In the genomic region with DNA sequence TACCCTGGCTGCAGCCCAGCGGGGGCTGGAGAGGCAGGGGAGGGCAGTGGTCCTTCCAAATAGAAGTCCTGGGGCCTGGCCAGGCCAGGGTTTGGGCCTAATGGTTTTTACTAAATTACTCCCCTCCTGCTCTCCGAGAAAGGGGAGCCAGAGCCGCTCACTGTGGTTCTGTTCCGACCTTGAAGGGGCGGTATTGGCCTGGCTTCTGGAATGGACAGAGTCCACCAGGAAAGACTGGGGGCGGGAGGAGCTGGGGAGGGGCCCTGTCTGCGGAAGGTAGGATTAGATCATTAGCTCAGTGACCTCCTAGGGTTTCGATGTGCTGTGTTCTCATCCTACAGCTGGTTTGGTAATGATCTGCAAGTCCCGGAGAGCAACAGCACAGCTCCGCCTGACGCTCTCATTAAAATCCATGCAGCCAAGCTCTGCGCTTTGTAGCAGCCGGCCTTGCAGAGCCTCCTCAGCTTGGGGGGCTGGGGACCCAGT, we compare ENCODE assay signal across 8 mouse cellular contexts. TPM values are rescaled to one million over a fixed set of nuclear protein-coding genes. Genes with fewer than 3 reads are reported as not detected.
DNase-seq lines count a peak whose midpoint lies in the region; ATAC-seq lines count a peak whose summit lies in the region.

No protein-coding gene starts in this region.

- peak overlapping the region; percentile 2; the same call in 1 of the 2 replicates for H3K4me2 ChIP-seq in hindbrain, embryonic 12.5 days (replicated peaks)
- peak overlapping the region; percentile 38 for H3K4me2 ChIP-seq in limb, embryonic 13.5 days (replicated peaks)

- peaks cover 55% of the 10 kb centered on the region for H3K4me1 ChIP-seq in hindbrain, embryonic 12.5 days
- H3K4me1 ChIP-seq in limb, embryonic 13.5 days: peaks cover 66% of the 10 kb centered on the region

- peak; percentile 23 for DNase-seq in cerebellum, adult 11-12 months
- no peak for DNase-seq in cerebellum, postnatal 36 days
- peak; percentile 43 for DNase-seq in brain, adult 2 months (ENCODE audit: low read depth, low spot score)
- peak; percentile 75 for DNase-seq in testis, postnatal 10 days (ENCODE audit: low spot score)
- DNase-seq in spleen, adult 18-20 months: no peak
- DNase-seq in layer of hippocampus, postnatal 36 days: no peak

- WGBS in hindbrain, embryonic 12.5 days: 19% methylated on average over 13 of the region's 13 CpGs
- WGBS in limb, embryonic 13.5 days: 11% methylated on average over 13 of the region's 13 CpGs

- peak; percentile 16; the same call in 1 of the 2 replicates for ATAC-seq in hindbrain, embryonic 12.5 days (ENCODE audit: low FRiP score)
- peak; percentile 72 for ATAC-seq in limb, embryonic 13.5 days (ENCODE audit: low FRiP score, low read depth)

- no peak overlapping the region for H3K9ac ChIP-seq in hindbrain, embryonic 12.5 days
- H3K9ac ChIP-seq in limb, embryonic 13.5 days: peak overlapping the region; percentile 48

- H3K36me3 ChIP-seq in hindbrain, embryonic 12.5 days: peaks cover 30% of the 10 kb centered on the region
- peaks cover 40% of the 10 kb centered on the region for H3K36me3 ChIP-seq in limb, embryonic 13.5 days

- peak overlapping the region; percentile 76 for H3K27ac ChIP-seq in hindbrain, embryonic 12.5 days
- H3K27ac ChIP-seq in limb, embryonic 13.5 days: peak overlapping the region; percentile 93

- 0 out of 2 replicates have a peak, but pooled peaks cover 3% of the 10 kb centered on the region for H3K27me3 ChIP-seq in hindbrain, embryonic 12.5 days
- H3K27me3 ChIP-seq in limb, embryonic 13.5 days: no peaks in the 10 kb centered on the region

- no peaks in the 10 kb centered on the region for H3K9me3 ChIP-seq in hindbrain, embryonic 12.5 days (replicated peaks)
- no peaks in the 10 kb centered on the region for H3K9me3 ChIP-seq in limb, embryonic 13.5 days

- H3K4me3 ChIP-seq in hindbrain, embryonic 12.5 days: no peak overlapping the region
- H3K4me3 ChIP-seq in limb, embryonic 13.5 days: no peak overlapping the region

RNA-seq across cellular contexts. Expression of gene Cd164l2, which starts 14.1 kb away (rescaled TPM):
- polyA plus RNA-seq in hindbrain, embryonic 12.5 days (2016; fragmentation: Nextera tagmentation; extraction: Ambion mirVana): 2.0 and 2.3 TPM in 2 replicates
- polyA plus RNA-seq in limb, embryonic 13.5 days (2015; fragmentation: Nextera tagmentation; extraction: Ambion mirVana): 2.8 and 5.9 TPM in 2 replicates
- total RNA-seq in layer of hippocampus, postnatal 36 days (2021): 1 to 10 TPM; 3.7 to 5.8 TPM

RNA-seq across cellular contexts. Expression of gene Gpr3, which starts 14.5 kb away (rescaled TPM):
- 0.08 and 0.35 TPM in 2 replicates for polyA plus RNA-seq in hindbrain, embryonic 12.5 days (2016; fragmentation: Nextera tagmentation; extraction: Ambion mirVana)
- 0.32 and 0.38 TPM in 2 replicates for polyA plus RNA-seq in limb, embryonic 13.5 days (2015; fragmentation: Nextera tagmentation; extraction: Ambion mirVana)
- total RNA-seq in layer of hippocampus, postnatal 36 days (2021): 1 to 10 TPM; 6.8 to 7.3 TPM

RNA-seq across cellular contexts. Expression of gene Map3k6, which starts 42.8 kb away (rescaled TPM):
- 1.9 and 2.3 TPM in 2 replicates for polyA plus RNA-seq in hindbrain, embryonic 12.5 days (2016; fragmentation: Nextera tagmentation; extraction: Ambion mirVana)
- 2.4 and 2.6 TPM in 2 replicates for polyA plus RNA-seq in limb, embryonic 13.5 days (2015; fragmentation: Nextera tagmentation; extraction: Ambion mirVana)
- total RNA-seq in layer of hippocampus, postnatal 36 days (2021): 1 to 10 TPM; 3.9 to 5.9 TPM

Comparison
In these comparisons a context has a peak if more than half of its experiments do, and no peak if none do; other contexts are left out.
1. DNase-seq: peak in cerebellum, adult 11-12 months (single experiment), brain, adult 2 months (single experiment) and testis, postnatal 10 days (single experiment); none in cerebellum, postnatal 36 days (0 of 2), spleen, adult 18-20 months (0 of 2) and layer of hippocampus, postnatal 36 days (0 of 2).